Mouse (Mus musculus) forebrain, embryonic 13.5 days (tissue): ENCODE measurements around the gene Plekhh1. TPM values are rescaled to one million over a fixed set of nuclear protein-coding genes. Genes with fewer than 3 reads are reported as not detected.

Experiments used
- ATAC-seq: fragments of 200-750 bp; cut with Nextera tagmentation; 2 replicates; pipeline ENCODE4 v1.8.0; 2017
- H3K27ac ChIP-seq: fragments of 300-500 bp; sonication (generic); 2 replicates; pipeline ENCODE4 v1.5.1; 2015; ENCODE audit warnings: inconsistent platforms, mild to moderate bottlenecking, moderate library complexity
- H3K27me3 ChIP-seq: fragments of 300-500 bp; sonication (generic); 2 replicates; pipeline ENCODE4 v1.6.1; 2015; ENCODE audit warnings: mild to moderate bottlenecking, inconsistent platforms
- H3K36me3 ChIP-seq: fragments of 300-500 bp; sonication (generic); 2 replicates; pipeline ENCODE4 v1.6.1; 2015; ENCODE audit warnings: mild to moderate bottlenecking, inconsistent platforms; ENCODE audit not compliant: poor library complexity, severe bottlenecking
- H3K4me1 ChIP-seq: fragments of 300-500 bp; sonication (generic); 2 replicates; pipeline ENCODE4 v1.6.1; 2015; ENCODE audit warnings: inconsistent platforms
- H3K4me2 ChIP-seq: fragments of 300-500 bp; sonication (generic); 2 replicates; pipeline ENCODE4 v1.6.1; 2015; ENCODE audit warnings: inconsistent platforms, mild to moderate bottlenecking, moderate library complexity
- H3K4me3 ChIP-seq: fragments of 300-500 bp; sonication (generic); 2 replicates; pipeline ENCODE4 v1.5.1; 2015; ENCODE audit warnings: mild to moderate bottlenecking, inconsistent platforms
- H3K9ac ChIP-seq: fragments of 300-500 bp; sonication (generic); 2 replicates; pipeline ENCODE4 v1.6.1; 2015; ENCODE audit warnings: mild to moderate bottlenecking, inconsistent platforms
- H3K9me3 ChIP-seq: fragments of 300-500 bp; sonication (generic); replicated peaks from 2 replicates; pipeline ENCODE4 v1.6.1; 2016; ENCODE audit warnings: inconsistent platforms
- WGBS: fragments of 180-500 bp; shearing (Covaris S2); methylation state at CpG from one replicate; pipeline ENCODE4 v1.1.7; 2015; 5-methylcytosine and 5-hydroxymethylcytosine counted together
- polyA plus RNA-seq: library from polyadenylated mRNA; unstranded; fragments of >200 nt; fragmentation: Nextera tagmentation; extraction: Ambion mirVana; gene quantifications from 2 replicates; pipeline ENCODE4 v1.2.1, GENCODE M21; 2015

Plekhh1 gene
- polyA plus RNA-seq, 1 experiment from 2014 or later, result 2.8 TPM

- WGBS, result 63% methylated on average over 3 of the region's 3 CpGs
- Histone ChIP-seq H3K27me3 (no peaks in the 10 kb centered on the region), H3K9me3 (no peaks in the 10 kb centered on the region), H3K9ac (no peak overlapping the region), H3K36me3 (no peaks in the 10 kb centered on the region), H3K4me2 (no peak overlapping the region), H3K27ac (no peak overlapping the region), H3K4me1 (no peaks in the 10 kb centered on the region), H3K4me3 (no peak overlapping the region)
- ATAC-seq, result peak; percentile 36; the same call in 1 of the 2 replicates
Measured at GRCm38 (mm10) chr12:79097106-79097752, 68.3 kb downstream of the Plekhh1 start.

- Histone ChIP-seq H3K27me3 (no peaks in the 10 kb centered on the region), H3K4me3 (no peak overlapping the region)
- WGBS, result 82% methylated on average over 3 of the region's 3 CpGs
Measured at GRCm38 (mm10) chr12:79103773-79104172, 74.8 kb downstream of the Plekhh1 start.

GRCm38 (mm10) chr12:79104544-79104943 lies 75.6 kb downstream of the Plekhh1 start:
- no peaks in the 10 kb centered on the region for H3K27me3 ChIP-seq
- no peak for ATAC-seq
- H3K4me1 ChIP-seq, result no peaks in the 10 kb centered on the region
- 70% methylated on average over 2 of the region's 2 CpGs for WGBS
- no peak overlapping the region for H3K4me3 ChIP-seq
- no peak overlapping the region for H3K9ac ChIP-seq
- no peaks in the 10 kb centered on the region for H3K36me3 ChIP-seq
- no peak overlapping the region for H3K27ac ChIP-seq
- H3K4me2 ChIP-seq, result no peak overlapping the region
- no peaks in the 10 kb centered on the region for H3K9me3 ChIP-seq

More at GRCm38 (mm10) chr12:79103773-79104172, 74.8 kb downstream of the Plekhh1 start:
- Histone ChIP-seq H3K27ac (no peak overlapping the region), H3K9me3 (no peaks in the 10 kb centered on the region), H3K4me1 (no peaks in the 10 kb centered on the region), H3K4me2 (no peak overlapping the region), H3K9ac (no peak overlapping the region), H3K36me3 (no peaks in the 10 kb centered on the region)
- ATAC-seq, result no peak

- 88% methylated on average over 5 of the region's 5 CpGs for WGBS
- Histone ChIP-seq H3K36me3 (no peaks in the 10 kb centered on the region), H3K9ac (no peak overlapping the region), H3K4me2 (no peak overlapping the region), H3K4me1 (no peaks in the 10 kb centered on the region), H3K27ac (no peak overlapping the region), H3K4me3 (no peak overlapping the region), H3K9me3 (no peaks in the 10 kb centered on the region), H3K27me3 (no peaks in the 10 kb centered on the region)
- ATAC-seq, result no peak
Measured at GRCm38 (mm10) chr12:79105312-79105711, 76.3 kb downstream of the Plekhh1 start.

GRCm38 (mm10) chr12:79118991-79119390 lies 90.0 kb downstream of the Plekhh1 start:
- no peak overlapping the region for H3K9ac ChIP-seq
- H3K4me3 ChIP-seq, result no peak overlapping the region
- 91% methylated on average over 4 of the region's 4 CpGs for WGBS
- H3K27me3 ChIP-seq, result no peaks in the 10 kb centered on the region
- ATAC-seq, result no peak
- H3K36me3 ChIP-seq, result no peaks in the 10 kb centered on the region
- no peak overlapping the region for H3K4me2 ChIP-seq
- no peaks in the 10 kb centered on the region for H3K4me1 ChIP-seq
- no peak overlapping the region for H3K27ac ChIP-seq
- H3K9me3 ChIP-seq, result no peaks in the 10 kb centered on the region

- ATAC-seq, result no peak
- Histone ChIP-seq H3K4me3 (no peak overlapping the region), H3K27me3 (no peaks in the 10 kb centered on the region), H3K36me3 (no peaks in the 10 kb centered on the region), H3K4me1 (no peaks in the 10 kb centered on the region), H3K4me2 (no peak overlapping the region), H3K9ac (no peak overlapping the region), H3K27ac (no peak overlapping the region), H3K9me3 (no peaks in the 10 kb centered on the region)
- 36% methylated on average over 3 of the region's 3 CpGs for WGBS
Measured at GRCm38 (mm10) chr12:79122820-79123219, 93.9 kb downstream of the Plekhh1 start.

- H3K4me2 ChIP-seq, result peak within 1 kb of the TSS; percentile 95
- no peaks in the 10 kb centered on the region for H3K9me3 ChIP-seq
- peak within 1 kb of the TSS; percentile 64 for H3K9ac ChIP-seq
- H3K36me3 ChIP-seq, result no peaks in the 10 kb centered on the region
- WGBS, result under 1% methylated on average over 47 of the region's 47 CpGs
- H3K4me3 ChIP-seq, result peak within 1 kb of the TSS; percentile 53
- peak; percentile 98 for ATAC-seq
- H3K4me1 ChIP-seq, result peaks cover 5% of the 10 kb centered on the region
- peaks cover 37% of the 10 kb centered on the region for H3K27me3 ChIP-seq
- H3K27ac ChIP-seq, result no peak within 1 kb of the TSS
Measured at GRCm38 (mm10) chr12:79130299-79131177, 101.6 kb downstream of the Plekhh1 start, which contains the start of gene Arg2. TSS of gene Arg2 (plus strand) at chr12:79130777.

Other genes with a start within 250 kb of the Plekhh1 start
- gene Atp6v1d, start 167.5 kb upstream of the Plekhh1 start, polyA plus RNA-seq, result 107 and 111 TPM in 2 replicates
- 188 and 203 TPM in 2 replicates for gene Eif2s1, start 167.3 kb upstream of the Plekhh1 start, polyA plus RNA-seq
- gene Plek2, start 122.2 kb upstream of the Plekhh1 start, polyA plus RNA-seq, result 0.97 and 0.98 TPM in 2 replicates
- 25.3 and 29.1 TPM in 2 replicates for gene Tmem229b, start 21.5 kb upstream of the Plekhh1 start, polyA plus RNA-seq
- 24.3 and 27.2 TPM in 2 replicates for gene Pigh, start 60.5 kb downstream of the Plekhh1 start, polyA plus RNA-seq
- 11.6 and 15.7 TPM in 2 replicates for gene Arg2, start 101.6 kb downstream of the Plekhh1 start, polyA plus RNA-seq
- 139 and 152 TPM in 2 replicates for gene Vti1b, start 143.5 kb downstream of the Plekhh1 start, polyA plus RNA-seq
- 25.2 and 26.1 TPM in 2 replicates for gene Rdh11, start 163.1 kb downstream of the Plekhh1 start, polyA plus RNA-seq
- 1.0 and 1.5 TPM in 2 replicates for gene Rdh12, start 179.8 kb downstream of the Plekhh1 start, polyA plus RNA-seq